Mouse (Mus musculus): ENCODE measurements around the gene Afmid. TPM values are rescaled to one million over a fixed set of nuclear protein-coding genes. Genes with fewer than 3 reads are reported as not detected.

Gene Afmid
- polyA plus RNA-seq, 1 experiment from 2014 or later = 5.1 TPM

DNA sequence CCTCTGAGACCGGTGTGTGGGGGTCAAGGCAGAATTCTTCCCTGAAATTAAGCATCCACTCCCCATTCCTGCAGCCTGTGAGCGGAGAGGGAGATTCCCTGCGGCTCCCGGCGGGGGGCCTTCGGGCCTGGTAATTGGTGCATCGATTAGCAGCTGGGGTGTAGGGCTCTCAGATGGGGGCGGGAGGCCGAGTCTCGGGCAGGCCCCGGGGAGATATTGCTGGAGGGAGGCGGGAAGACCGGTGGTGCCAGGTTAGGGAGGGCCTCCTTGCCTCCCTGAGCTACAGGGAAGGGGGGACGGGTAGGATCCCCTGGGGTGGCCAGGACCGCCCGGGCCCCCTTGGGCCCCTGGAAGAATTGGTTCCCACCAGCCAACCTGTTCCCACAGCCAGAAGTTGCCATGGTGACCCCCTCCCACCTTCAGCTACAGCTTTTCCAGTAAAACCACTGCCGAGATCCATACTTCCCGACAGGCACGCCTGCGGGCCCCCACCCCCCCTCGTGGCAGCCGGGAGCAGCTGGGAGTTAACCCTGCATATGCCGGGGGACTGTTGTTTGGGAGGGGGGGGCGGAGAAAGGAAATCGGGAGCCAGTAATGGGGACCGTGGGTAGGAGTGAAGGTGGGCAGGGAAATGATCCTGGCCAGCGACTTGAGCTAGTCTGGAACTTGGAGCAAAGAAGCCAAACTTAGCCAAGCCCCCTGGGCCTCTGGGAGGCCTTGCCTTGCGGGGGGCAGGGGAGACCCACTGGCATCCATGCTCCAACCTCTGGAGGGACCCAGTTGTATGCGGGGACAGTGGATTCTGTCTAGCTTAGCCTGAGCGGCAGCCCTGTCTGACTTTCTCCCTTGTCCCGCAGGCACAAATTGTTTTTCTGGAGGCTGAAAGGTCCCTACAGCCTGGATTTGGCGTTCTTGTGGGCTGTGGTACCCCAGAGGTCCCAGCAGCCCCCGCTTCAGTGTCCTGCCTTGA is 63.4 kb downstream of the Afmid start:
- 3% methylated on average over 33 of the region's 33 CpGs for WGBS

More for the DNA sequence above, 63.4 kb downstream of the Afmid start:
- ATAC-seq (ENCODE audit: insufficient number of reproducible peaks, insufficient read depth, low FRiP score, low TSS enrichment, low read depth) = no peak
- Histone ChIP-seq H3K27me3 (peaks cover 47% of the 10 kb centered on the region), H3K9ac (peak overlapping the region; percentile 60), H3K36me3 (no peaks in the 10 kb centered on the region), H3K4me2 (peak overlapping the region; percentile 65), H3K27ac (peak overlapping the region; percentile 71), H3K4me1 (peaks cover 35% of the 10 kb centered on the region), H3K9me3 (no peaks in the 10 kb centered on the region), H3K4me3 (peak overlapping the region; percentile 34)

Other genes starting within 250 kb of the Afmid start
- 18.4 and 22.5 TPM in 2 replicates for gene Tnrc6c, start 171.6 kb upstream of the Afmid start, polyA plus RNA-seq (2015; fragmentation: Nextera tagmentation; extraction: Ambion mirVana)
- 0.74 and 1.3 TPM in 2 replicates for gene Tmc8, start 43.8 kb upstream of the Afmid start, polyA plus RNA-seq (2015; fragmentation: Nextera tagmentation; extraction: Ambion mirVana)
- gene Tmc6, start 43.7 kb upstream of the Afmid start, polyA plus RNA-seq (2015; fragmentation: Nextera tagmentation; extraction: Ambion mirVana) = 19.0 and 20.4 TPM in 2 replicates
- 0.50 TPM in 1 of 2 replicates, not detected in the other for gene 6030468B19Rik, start 28.3 kb upstream of the Afmid start, polyA plus RNA-seq (2015; fragmentation: Nextera tagmentation; extraction: Ambion mirVana)
- gene Gm20708, start 16.3 kb upstream of the Afmid start, polyA plus RNA-seq (2015; fragmentation: Nextera tagmentation; extraction: Ambion mirVana) = 0.66 and 0.99 TPM in 2 replicates
- 41.4 and 43.4 TPM in 2 replicates for gene Syngr2, start 16.3 kb upstream of the Afmid start, polyA plus RNA-seq (2015; fragmentation: Nextera tagmentation; extraction: Ambion mirVana)
- 143 and 150 TPM in 2 replicates for gene Tk1, start 168 bp downstream of the Afmid start, polyA plus RNA-seq (2015; fragmentation: Nextera tagmentation; extraction: Ambion mirVana)
- 326 and 344 TPM in 2 replicates for gene Birc5, start 23.3 kb downstream of the Afmid start, polyA plus RNA-seq (2015; fragmentation: Nextera tagmentation; extraction: Ambion mirVana)
- gene Tmem235, start 34.8 kb downstream of the Afmid start, polyA plus RNA-seq (2015; fragmentation: Nextera tagmentation; extraction: Ambion mirVana) = not detected in 2 replicates
- gene Tha1, start 47.6 kb downstream of the Afmid start, polyA plus RNA-seq (2015; fragmentation: Nextera tagmentation; extraction: Ambion mirVana) = 2.7 and 2.9 TPM in 2 replicates
- gene Socs3, start 144.1 kb downstream of the Afmid start, polyA plus RNA-seq (2015; fragmentation: Nextera tagmentation; extraction: Ambion mirVana) = 12.7 and 15.0 TPM in 2 replicates
- 37.4 and 39.5 TPM in 2 replicates for gene Pgs1, start 160.4 kb downstream of the Afmid start, polyA plus RNA-seq (2015; fragmentation: Nextera tagmentation; extraction: Ambion mirVana)

Data from embryonic facial prominence, embryonic 13.5 days (tissue).